Mouse (Mus musculus) heart, adult 11 months (tissue): ENCODE measurements at regions not wholly inside any gene's neighbourhood (a gene's known extent, or its start where the extent isn't known, plus 50 kb on each side); places are given as distances from the start of the nearest gene placed in this dataset.

ENCODE experiments used
- DNase-seq: peaks from one replicate; pipeline ENCODE4 v3.0.0; 2022

GRCm38 (mm10) chr11:57899335-57899734 is 66.7 kb upstream of the Hand1 start:
- peak; percentile 79 for DNase-seq

DNA sequence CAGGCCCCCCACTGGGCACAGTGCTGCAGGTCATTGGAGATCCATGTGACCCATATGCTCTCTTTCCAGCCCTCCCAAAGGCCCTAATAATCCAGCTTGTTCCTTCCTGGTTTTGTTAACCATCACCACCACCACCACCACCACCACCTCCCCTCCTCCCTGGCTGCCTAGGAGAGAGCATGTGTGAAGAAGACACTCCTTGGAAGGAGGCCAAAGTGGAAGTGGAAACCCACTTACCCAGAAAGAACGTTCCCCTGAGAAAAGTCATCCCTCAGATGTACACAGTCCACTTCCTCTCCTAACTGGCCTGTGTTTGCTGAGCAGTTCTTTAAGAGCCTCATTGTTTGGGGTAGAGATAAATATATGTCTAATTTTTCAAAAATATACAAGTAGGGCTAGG is 62.9 kb upstream of the Hand1 start:
- peak; percentile 70 for DNase-seq

DNA sequence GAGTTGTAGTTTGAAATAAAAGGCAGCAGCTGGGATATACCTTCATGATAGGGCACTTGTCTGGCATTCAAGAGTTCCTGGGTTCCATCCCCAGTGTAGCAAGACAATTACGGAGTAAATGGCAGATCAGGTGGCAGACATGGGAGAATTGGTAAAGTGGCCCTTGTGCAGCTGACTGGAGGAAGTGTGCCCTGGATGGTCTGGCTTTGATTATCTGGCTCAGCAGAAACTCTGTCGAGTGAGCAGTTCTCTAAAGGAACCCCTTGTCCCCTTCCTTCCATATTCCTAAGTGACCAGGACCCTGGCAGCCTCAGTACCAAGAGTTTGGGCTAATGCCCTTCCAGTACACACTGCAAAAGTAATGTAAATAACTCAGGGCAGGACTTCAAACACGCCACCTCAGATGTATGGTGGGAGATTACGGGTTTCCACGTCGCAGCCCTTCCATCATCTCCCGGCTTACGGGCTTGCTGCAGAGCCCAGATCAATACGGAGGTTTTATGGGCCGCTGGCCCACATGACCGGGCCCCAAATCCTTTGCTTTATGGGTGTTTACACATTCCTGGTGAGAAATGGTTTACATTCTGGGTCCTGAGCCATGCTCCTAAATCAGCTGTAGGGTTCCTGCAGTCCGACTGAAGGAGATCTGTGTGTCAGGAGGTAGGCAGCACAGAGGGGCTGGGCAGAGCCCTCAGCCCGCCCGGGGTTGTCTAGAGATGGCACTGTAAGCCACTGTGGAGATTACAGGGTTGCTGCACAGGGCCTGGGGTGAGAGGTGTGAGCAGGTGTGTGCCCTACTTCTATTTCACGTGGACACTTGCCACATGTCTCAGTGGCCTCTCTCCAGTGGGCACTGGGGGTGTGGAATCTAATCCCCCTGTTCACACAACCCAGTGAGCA is 50.4 kb upstream of the Hand1 start:
- DNase-seq = no peak
